Mouse (Mus musculus) embryonic facial prominence, embryonic 15.5 days (tissue): Measurements from ENCODE around the gene Atp23. TPM values are rescaled to one million over a fixed set of nuclear protein-coding genes. Genes with fewer than 3 reads are reported as not detected.

Experiments
- ATAC-seq: fragments of 200-750 bp; cut with Nextera tagmentation; 2 replicates; pipeline ENCODE4 v1.8.0; 2017; ENCODE audit warnings: low read depth, moderate TSS enrichment; ENCODE audit not compliant: insufficient number of reproducible peaks, low FRiP score, low TSS enrichment
- H3K27ac ChIP-seq: fragments of 300-500 bp; sonication (generic); replicated peaks from 2 replicates; pipeline ENCODE4 v1.5.1; 2015; ENCODE audit warnings: mild to moderate bottlenecking, inconsistent platforms
- H3K27me3 ChIP-seq: fragments of 300-500 bp; sonication (generic); 2 replicates; pipeline ENCODE4 v1.6.1; 2015; ENCODE audit warnings: inconsistent platforms
- H3K36me3 ChIP-seq: fragments of 300-500 bp; sonication (generic); 2 replicates; pipeline ENCODE4 v1.6.1; 2015; ENCODE audit warnings: mild to moderate bottlenecking, inconsistent platforms
- H3K4me1 ChIP-seq: fragments of 300-500 bp; sonication (generic); 2 replicates; pipeline ENCODE4 v1.6.1; 2015; ENCODE audit warnings: inconsistent platforms
- H3K4me2 ChIP-seq: fragments of 300-500 bp; sonication (generic); replicated peaks from 2 replicates; pipeline ENCODE4 v1.6.1; 2015; ENCODE audit warnings: mild to moderate bottlenecking, inconsistent platforms
- H3K4me3 ChIP-seq: fragments of 300-500 bp; sonication (generic); replicated peaks from 2 replicates; pipeline ENCODE4 v1.5.1; 2015; ENCODE audit warnings: mild to moderate bottlenecking, inconsistent platforms
- H3K9ac ChIP-seq: fragments of 300-500 bp; sonication (generic); 2 replicates; pipeline ENCODE4 v1.6.1; 2015; ENCODE audit warnings: inconsistent platforms
- H3K9me3 ChIP-seq: fragments of 300-500 bp; sonication (generic); replicated peaks from 2 replicates; pipeline ENCODE4 v1.6.1; 2016; ENCODE audit warnings: inconsistent platforms
- WGBS: fragments of 180-500 bp; shearing (Covaris S2); methylation state at CpG from one replicate; pipeline ENCODE4 v1.1.7; 2015; 5-methylcytosine and 5-hydroxymethylcytosine counted together
- polyA plus RNA-seq: library from polyadenylated mRNA; unstranded; fragments of >200 nt; fragmentation: Nextera tagmentation; extraction: Ambion mirVana; gene quantifications from 2 replicates; pipeline ENCODE4 v1.2.1, GENCODE M21; 2015

Gene Atp23
- polyA plus RNA-seq, 1 experiment from 2014 or later, result 16.5 TPM

DNA sequence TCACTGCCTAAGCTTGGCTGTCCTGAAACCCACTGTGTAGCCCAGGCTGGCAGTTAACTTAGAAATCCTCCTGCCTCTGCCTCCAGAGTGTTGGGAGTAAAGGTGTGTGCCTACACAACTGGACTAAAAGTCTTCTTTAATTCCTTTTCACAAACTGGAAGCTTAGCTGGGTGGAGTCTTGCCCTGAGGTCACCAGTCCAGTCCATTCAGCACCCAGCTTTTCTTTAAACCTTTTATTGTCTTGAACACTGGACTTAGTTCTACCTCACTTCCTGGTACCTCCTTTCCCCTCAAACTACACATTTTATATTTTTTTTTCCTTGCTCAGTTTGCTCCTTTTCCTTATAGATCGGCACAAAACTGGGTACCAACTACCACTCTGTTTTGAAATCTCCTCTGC, 10.3 kb upstream of the Atp23 start:
- no peak overlapping the region for H3K4me2 ChIP-seq
- no peaks in the 10 kb centered on the region for H3K36me3 ChIP-seq
- no peak overlapping the region for H3K27ac ChIP-seq
- H3K4me1 ChIP-seq, result no peaks in the 10 kb centered on the region
- no peaks in the 10 kb centered on the region for H3K27me3 ChIP-seq
- 88% methylated on average over 1 of the region's 1 CpGs for WGBS
- no peaks in the 10 kb centered on the region for H3K9me3 ChIP-seq
- no peak overlapping the region for H3K4me3 ChIP-seq
- ATAC-seq, result no peak
- no peak overlapping the region for H3K9ac ChIP-seq

DNA sequence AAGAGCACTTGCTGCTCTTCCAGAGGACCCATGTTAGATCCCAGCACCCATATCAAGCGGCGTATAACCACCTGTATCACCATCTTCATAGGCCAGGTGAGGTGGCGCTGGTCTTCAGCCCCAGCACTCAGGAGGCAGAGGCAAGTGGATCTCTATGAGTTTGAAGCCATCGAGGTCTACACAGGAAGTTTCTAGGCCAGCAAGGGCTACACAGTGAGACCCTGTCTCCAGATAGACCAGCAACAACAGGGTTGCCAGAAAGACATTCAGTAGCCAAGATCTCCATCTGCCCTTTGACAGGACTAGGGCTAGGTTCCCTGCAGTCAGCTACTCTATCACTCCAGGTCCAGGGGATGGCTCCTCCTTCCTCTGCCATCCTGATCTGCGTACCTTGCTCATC, 5.7 kb upstream of the Atp23 start:
- H3K4me3 ChIP-seq, result no peak overlapping the region
- H3K36me3 ChIP-seq, result no peaks in the 10 kb centered on the region
- 92% methylated on average over 5 of the region's 5 CpGs for WGBS

DNA sequence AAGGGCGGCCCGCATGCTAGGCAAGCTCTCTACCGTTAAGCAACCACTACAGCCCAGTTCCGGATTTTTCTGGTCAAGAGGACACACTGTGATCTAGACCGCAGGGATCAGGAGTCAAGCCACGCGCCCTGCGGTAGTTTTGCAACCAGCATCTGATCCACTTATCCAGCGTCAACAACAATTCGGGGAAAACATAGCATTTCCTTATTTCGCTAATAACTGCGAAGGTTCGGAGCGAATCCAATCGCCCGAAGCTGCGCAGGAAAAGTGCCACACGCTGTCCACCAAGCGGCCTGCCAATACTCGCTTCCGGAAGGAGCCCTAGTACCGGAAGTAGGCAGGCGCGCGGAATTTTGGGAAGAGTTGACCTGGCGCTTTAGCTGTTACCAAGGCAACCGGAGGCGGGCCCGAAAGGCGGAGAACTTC, 4.5 kb upstream of the Atp23 start:
- 1% methylated on average over 30 of the region's 30 CpGs for WGBS
- peak overlapping the region; percentile 51 for H3K4me3 ChIP-seq

More for the DNA sequence above, 5.7 kb upstream of the Atp23 start:
- H3K4me1 ChIP-seq, result no peaks in the 10 kb centered on the region
- no peak for ATAC-seq
- no peak overlapping the region for H3K9ac ChIP-seq
- no peak overlapping the region for H3K4me2 ChIP-seq
- no peaks in the 10 kb centered on the region for H3K27me3 ChIP-seq
- H3K27ac ChIP-seq, result no peak overlapping the region
- H3K9me3 ChIP-seq, result no peaks in the 10 kb centered on the region

DNA sequence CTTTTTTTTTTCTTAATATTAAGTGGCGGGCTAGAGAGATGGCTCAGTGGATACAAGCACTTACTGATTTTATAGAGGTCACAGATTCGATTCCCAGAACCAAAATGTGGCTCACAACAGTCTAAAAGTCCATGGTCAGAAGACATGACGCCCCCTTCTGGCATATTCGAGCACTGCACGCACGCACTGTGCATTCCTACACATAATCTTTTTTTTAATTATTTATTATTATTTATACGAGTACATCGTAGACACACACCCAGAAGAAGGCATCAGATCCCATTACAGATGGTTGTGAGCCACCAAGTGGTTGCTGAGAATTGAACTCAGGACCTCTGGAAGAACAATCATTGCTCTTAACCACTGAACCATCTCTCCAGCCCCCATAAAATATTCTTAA, 3.9 kb upstream of the Atp23 start:
- H3K4me3 ChIP-seq, result peak overlapping the region; percentile 51
- no peaks in the 10 kb centered on the region for H3K27me3 ChIP-seq
- 73% methylated on average over 8 of the region's 8 CpGs for WGBS
- H3K27ac ChIP-seq, result peak overlapping the region; percentile 88; the same call in 1 of the 2 replicates
- H3K36me3 ChIP-seq, result no peaks in the 10 kb centered on the region
- peak overlapping the region; percentile 75 for H3K4me2 ChIP-seq
- ATAC-seq, result no peak
- 0 out of 2 replicates have a peak overlapping the region, but pooled peaks have one; percentile 31 for H3K9ac ChIP-seq
- peaks cover 6% of the 10 kb centered on the region; the same call in 1 of the 2 replicates for H3K4me1 ChIP-seq
- H3K9me3 ChIP-seq, result no peaks in the 10 kb centered on the region

More for the DNA sequence above, 4.5 kb upstream of the Atp23 start:
- no peaks in the 10 kb centered on the region for H3K36me3 ChIP-seq
- H3K9ac ChIP-seq, result peak overlapping the region; percentile 31; the same call in 1 of the 2 replicates
- H3K4me1 ChIP-seq, result peaks cover 6% of the 10 kb centered on the region; the same call in 1 of the 2 replicates
- peak overlapping the region; percentile 88 for H3K27ac ChIP-seq
- H3K4me2 ChIP-seq, result peak overlapping the region; percentile 75
- no peaks in the 10 kb centered on the region for H3K27me3 ChIP-seq
- ATAC-seq, result peak; percentile 78
- H3K9me3 ChIP-seq, result no peaks in the 10 kb centered on the region

DNA sequence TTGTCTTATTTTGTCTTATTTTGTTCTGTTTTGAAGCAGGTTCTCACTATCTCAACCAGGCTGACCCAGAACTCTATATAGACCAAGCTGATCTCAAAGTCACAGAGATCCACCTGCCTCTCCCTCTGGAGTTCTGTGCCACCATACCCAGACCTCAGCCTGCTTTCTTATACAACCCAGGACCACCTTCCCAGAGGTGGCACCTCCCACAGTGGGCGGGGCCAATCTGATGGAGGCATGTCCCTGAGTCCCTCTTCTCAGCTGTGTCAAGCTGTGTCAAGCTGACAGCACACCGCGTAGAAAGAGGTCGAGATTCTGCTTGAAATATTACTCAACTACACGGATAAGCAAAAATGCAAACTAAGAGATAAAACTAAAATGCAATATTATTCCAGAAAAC, 3.1 kb upstream of the Atp23 start:
- Histone ChIP-seq H3K27ac (no peak overlapping the region), H3K4me1 (peaks cover 6% of the 10 kb centered on the region; the same call in 1 of the 2 replicates), H3K36me3 (no peaks in the 10 kb centered on the region), H3K9me3 (no peaks in the 10 kb centered on the region), H3K4me3 (no peak overlapping the region), H3K27me3 (no peaks in the 10 kb centered on the region), H3K4me2 (no peak overlapping the region), H3K9ac (no peak overlapping the region)
- WGBS, result 22% methylated on average over 5 of the region's 5 CpGs
- no peak for ATAC-seq

DNA sequence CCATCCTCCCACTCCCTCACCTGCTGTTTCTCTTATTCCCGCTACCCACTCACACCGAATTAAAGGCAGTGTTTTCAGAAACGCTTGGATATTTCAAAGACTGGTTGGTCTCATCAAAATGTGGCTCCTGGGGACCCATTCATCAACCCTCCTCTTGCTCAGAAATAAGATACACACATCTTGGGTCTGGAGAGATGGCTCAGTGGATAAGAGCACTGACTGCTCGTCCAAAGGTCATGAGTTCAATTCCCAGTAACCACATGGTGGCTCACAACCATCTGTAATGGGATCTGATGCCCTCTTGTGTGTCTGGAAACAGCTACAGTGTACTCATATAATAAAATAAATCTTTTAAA, 311 bp upstream of the Atp23 start:
- peak overlapping the region; percentile 97 for H3K4me2 ChIP-seq
- 0% methylated on average over 4 of the region's 4 CpGs for WGBS
- no peak overlapping the region for H3K27ac ChIP-seq
- H3K4me3 ChIP-seq, result peak overlapping the region; percentile 78
- H3K27me3 ChIP-seq, result no peaks in the 10 kb centered on the region
- H3K9ac ChIP-seq, result peak overlapping the region; percentile 69; the same call in 1 of the 2 replicates
- peaks cover 16% of the 10 kb centered on the region; the same call in 1 of the 2 replicates for H3K36me3 ChIP-seq
- H3K9me3 ChIP-seq, result no peaks in the 10 kb centered on the region
- peaks cover 6% of the 10 kb centered on the region; the same call in 1 of the 2 replicates for H3K4me1 ChIP-seq
- ATAC-seq, result no peak

DNA sequence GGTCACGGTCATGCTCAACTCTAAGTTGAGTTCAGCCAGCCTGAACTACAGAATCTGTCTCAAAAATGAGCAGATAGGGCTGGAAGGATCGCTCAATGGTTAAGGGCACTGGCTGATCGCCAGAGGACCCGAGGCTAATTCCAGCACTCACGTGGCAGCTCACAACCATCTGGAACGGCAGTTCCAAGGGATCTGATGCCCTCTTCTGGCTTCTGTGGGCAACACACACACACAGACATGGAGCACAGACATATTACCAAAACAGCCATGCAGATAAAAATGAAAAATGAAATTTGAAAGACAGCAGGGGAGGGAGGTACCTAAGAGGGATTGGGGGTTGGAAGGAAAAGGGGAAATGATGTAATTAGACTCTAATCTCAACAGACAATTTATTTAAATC, 5.3 kb downstream of the Atp23 start:
- H3K9me3 ChIP-seq, result no peaks in the 10 kb centered on the region
- peaks cover 58% of the 10 kb centered on the region for H3K36me3 ChIP-seq
- ATAC-seq, result no peak
- H3K27me3 ChIP-seq, result no peaks in the 10 kb centered on the region
- H3K4me3 ChIP-seq, result no peak overlapping the region
- no peak overlapping the region for H3K4me2 ChIP-seq
- H3K4me1 ChIP-seq, result peaks cover 2% of the 10 kb centered on the region; the same call in 1 of the 2 replicates
- H3K27ac ChIP-seq, result no peak overlapping the region
- 52% methylated on average over 6 of the region's 6 CpGs for WGBS
- H3K9ac ChIP-seq, result no peak overlapping the region

DNA sequence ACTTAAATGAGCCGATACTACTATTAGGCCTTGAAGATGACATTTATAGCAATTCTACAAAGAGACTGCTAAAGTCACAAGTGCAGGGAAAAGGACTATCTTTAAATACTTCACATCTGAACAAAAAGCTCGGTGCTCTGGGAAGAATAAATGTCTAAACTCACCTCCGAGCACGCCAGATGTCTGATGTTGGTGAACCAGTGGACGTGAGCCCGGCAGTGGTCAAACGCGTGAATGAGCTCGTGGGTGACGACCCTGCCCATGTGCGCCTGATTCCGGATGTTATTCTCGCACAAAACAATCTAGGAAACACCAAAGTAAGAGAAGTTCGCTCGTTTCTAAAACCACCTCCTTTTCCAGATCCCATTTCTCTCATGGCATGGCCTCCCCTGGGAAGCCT, 7.1 kb downstream of the Atp23 start:
- 91% methylated on average over 15 of the region's 15 CpGs for WGBS
- no peak overlapping the region for H3K9ac ChIP-seq
- peaks cover 75% of the 10 kb centered on the region for H3K36me3 ChIP-seq
- no peak overlapping the region for H3K27ac ChIP-seq
- no peak overlapping the region for H3K4me3 ChIP-seq
- no peak overlapping the region for H3K4me2 ChIP-seq
- no peaks in the 10 kb centered on the region; the same call in 1 of the 2 replicates for H3K4me1 ChIP-seq
- H3K9me3 ChIP-seq, result no peaks in the 10 kb centered on the region
- no peaks in the 10 kb centered on the region for H3K27me3 ChIP-seq
- ATAC-seq, result no peak

DNA sequence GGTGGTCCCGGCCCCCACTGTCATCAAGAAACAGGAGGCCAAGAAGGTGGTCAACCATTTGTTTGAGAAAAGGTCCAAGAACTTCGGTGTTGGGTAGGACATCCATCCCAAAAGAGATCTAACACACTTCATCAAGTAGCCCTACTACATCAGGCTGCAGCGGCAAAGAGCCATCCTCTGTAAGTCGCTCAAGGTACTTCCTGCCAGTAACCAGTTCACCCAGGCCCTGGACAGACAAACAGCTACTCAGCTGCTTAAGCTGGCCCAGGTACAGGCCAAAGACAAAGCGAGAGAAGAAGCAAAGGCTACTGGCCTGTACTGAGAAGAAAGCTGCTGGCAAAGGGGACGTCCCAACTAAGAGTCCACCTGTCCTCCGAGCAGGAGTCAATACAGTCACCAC, 8.0 kb downstream of the Atp23 start:
- Histone ChIP-seq H3K9ac (no peak overlapping the region), H3K9me3 (no peaks in the 10 kb centered on the region), H3K4me3 (no peak overlapping the region), H3K36me3 (peaks cover 73% of the 10 kb centered on the region), H3K4me1 (no peaks in the 10 kb centered on the region), H3K4me2 (no peak overlapping the region), H3K27me3 (no peaks in the 10 kb centered on the region), H3K27ac (no peak overlapping the region)
- 97% methylated on average over 7 of the region's 7 CpGs for WGBS
- no peak for ATAC-seq

DNA sequence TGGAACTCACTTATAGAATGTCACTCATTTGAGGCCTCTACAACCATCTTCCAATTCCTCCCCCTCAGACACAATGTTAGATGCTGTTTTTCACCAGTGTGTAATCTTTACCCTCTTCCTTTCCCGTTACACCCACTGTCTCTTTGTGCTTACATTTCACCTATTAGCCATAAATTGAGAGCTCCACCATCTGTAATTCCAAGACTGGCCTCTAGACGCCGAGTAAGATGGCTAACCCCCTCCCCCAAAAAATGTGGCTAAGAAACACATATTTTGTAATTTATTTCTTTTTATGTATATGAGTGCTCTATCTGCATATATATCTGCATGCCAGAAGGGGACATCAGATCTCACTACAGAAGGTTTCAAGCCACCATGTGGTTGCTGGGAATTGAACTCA, 27.4 kb downstream of the Atp23 start:
- H3K27ac ChIP-seq, result no peak overlapping the region
- WGBS, result 87% methylated on average over 3 of the region's 3 CpGs
- no peaks in the 10 kb centered on the region for H3K27me3 ChIP-seq
- no peaks in the 10 kb centered on the region for H3K36me3 ChIP-seq
- H3K4me2 ChIP-seq, result no peak overlapping the region
- H3K9ac ChIP-seq, result no peak overlapping the region
- H3K4me1 ChIP-seq, result no peaks in the 10 kb centered on the region
- H3K9me3 ChIP-seq, result no peaks in the 10 kb centered on the region
- H3K4me3 ChIP-seq, result no peak overlapping the region
- ATAC-seq, result no peak

DNA sequence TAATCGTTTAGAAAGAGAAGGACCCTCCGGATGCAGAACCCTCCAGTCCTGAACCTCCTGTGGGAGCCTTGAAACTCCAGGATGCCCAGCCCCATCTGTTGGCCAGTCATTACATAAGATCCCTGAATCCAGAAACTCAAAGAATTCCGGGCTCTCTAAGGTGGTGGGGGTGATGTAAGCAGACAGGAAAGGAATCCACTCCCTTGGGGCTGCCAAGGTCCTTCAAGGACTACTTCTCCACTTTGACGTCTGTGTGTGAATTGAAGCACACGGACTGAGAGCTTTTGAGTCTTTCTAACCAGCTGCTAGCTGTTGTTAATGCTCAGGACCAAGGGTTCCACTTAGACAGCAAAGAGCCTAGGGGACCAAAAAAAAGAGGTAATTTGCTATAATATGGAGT, 28.9 kb downstream of the Atp23 start:
- 55% methylated on average over 5 of the region's 5 CpGs for WGBS
- Histone ChIP-seq H3K27me3 (no peaks in the 10 kb centered on the region), H3K9me3 (no peaks in the 10 kb centered on the region), H3K27ac (no peak overlapping the region), H3K9ac (no peak overlapping the region), H3K4me1 (no peaks in the 10 kb centered on the region), H3K4me2 (no peak overlapping the region), H3K36me3 (no peaks in the 10 kb centered on the region), H3K4me3 (no peak overlapping the region)
- ATAC-seq, result no peak
